Mouse (Mus musculus): ENCODE measurements at regions not wholly inside any gene's neighbourhood (a gene's known extent, or its start where the extent isn't known, plus 50 kb on each side); places are given as distances from the start of the nearest gene placed in this dataset.

DNA sequence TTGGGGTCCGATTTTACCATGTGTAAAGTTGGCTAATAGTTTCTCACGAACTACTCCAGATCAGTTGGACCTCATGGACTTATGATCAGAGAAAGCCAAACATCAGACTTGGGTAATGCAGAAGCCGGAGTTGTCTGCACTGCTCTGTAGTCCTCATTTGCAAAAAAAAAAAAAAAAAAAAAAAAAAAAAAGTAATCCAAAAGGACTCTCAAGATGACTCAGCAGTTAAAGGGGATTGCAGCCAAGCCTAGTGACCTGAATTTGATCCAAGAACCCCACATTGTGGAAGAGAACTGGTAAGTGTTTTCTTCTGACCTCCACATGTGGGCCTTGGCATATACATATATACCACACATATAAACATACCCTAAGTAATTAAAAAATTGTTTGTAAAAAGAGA, 164.6 kb upstream of the Bmp2 start:
- Histone ChIP-seq H3K9me3 (no peaks in the 10 kb centered on the region), H3K27ac (replicated peaks) (no peak overlapping the region), H3K4me1 (no peaks in the 10 kb centered on the region), H3K36me3 (replicated peaks) (no peaks in the 10 kb centered on the region), H3K4me3 (no peak overlapping the region), H3K27me3 (replicated peaks; ENCODE audit: low read depth, poor library complexity, severe bottlenecking) (no peaks in the 10 kb centered on the region)
- no peak for DNase-seq (ENCODE audit: low spot score)
- 93% methylated on average over 3 of the region's 3 CpGs for WGBS

DNA sequence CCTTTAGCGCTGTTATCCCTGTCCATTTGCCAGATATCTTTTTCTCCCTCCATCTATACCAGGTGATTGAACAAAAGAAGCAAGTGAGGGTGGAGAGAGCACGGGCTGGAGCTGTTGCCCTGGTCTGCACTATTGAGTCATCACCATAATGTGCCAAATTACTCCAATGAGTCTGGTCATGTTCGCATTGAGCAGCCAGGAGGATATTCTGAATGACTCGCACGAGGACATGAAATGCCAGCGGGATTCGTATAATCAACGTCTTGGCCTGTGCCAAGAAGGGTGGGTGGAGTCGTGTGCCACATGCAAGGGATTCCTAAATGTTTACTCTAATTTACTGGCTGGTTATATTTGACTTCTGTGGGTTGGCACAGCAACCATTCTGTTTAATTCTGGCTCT, 159.7 kb upstream of the Bmp2 start:
- Histone ChIP-seq H3K27me3 (replicated peaks; ENCODE audit: low read depth, poor library complexity, severe bottlenecking) (no peaks in the 10 kb centered on the region), H3K4me3 (no peak overlapping the region), H3K4me1 (no peaks in the 10 kb centered on the region), H3K36me3 (replicated peaks) (no peaks in the 10 kb centered on the region), H3K27ac (replicated peaks) (no peak overlapping the region), H3K9me3 (no peaks in the 10 kb centered on the region)
- 92% methylated on average over 9 of the region's 9 CpGs for WGBS
- no peak for DNase-seq (ENCODE audit: low spot score)

DNA sequence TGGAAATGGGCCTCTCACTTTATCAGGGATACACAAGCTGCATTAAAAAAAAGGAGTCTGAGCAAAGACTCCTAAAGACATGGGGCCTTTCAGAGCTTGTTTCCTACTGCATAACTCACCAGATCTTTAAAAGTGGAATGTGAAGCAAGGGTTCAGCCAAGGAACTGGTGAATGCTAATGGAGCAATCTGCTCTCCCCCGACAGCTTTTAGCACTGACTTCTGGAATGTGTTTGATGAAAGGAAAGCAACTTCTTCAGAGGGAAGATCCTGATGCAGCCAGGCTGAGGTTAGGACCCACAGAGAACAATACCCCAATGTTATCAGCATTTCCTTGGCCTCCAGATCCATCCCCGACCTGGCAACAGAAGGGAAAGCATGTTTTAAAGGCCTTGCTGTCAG, 154.4 kb upstream of the Bmp2 start:
- no peak for DNase-seq (ENCODE audit: low spot score)
- H3K4me1 ChIP-seq, result peaks cover 21% of the 10 kb centered on the region
- H3K27me3 ChIP-seq (replicated peaks; ENCODE audit: low read depth, poor library complexity, severe bottlenecking), result peaks cover 14% of the 10 kb centered on the region; the same call in 1 of the 2 replicates
- H3K9me3 ChIP-seq, result no peaks in the 10 kb centered on the region
- H3K4me3 ChIP-seq, result no peak overlapping the region
- no peak overlapping the region for H3K27ac ChIP-seq (replicated peaks)
- WGBS, result 15% methylated on average over 2 of the region's 2 CpGs
- no peaks in the 10 kb centered on the region for H3K36me3 ChIP-seq (replicated peaks)

DNA sequence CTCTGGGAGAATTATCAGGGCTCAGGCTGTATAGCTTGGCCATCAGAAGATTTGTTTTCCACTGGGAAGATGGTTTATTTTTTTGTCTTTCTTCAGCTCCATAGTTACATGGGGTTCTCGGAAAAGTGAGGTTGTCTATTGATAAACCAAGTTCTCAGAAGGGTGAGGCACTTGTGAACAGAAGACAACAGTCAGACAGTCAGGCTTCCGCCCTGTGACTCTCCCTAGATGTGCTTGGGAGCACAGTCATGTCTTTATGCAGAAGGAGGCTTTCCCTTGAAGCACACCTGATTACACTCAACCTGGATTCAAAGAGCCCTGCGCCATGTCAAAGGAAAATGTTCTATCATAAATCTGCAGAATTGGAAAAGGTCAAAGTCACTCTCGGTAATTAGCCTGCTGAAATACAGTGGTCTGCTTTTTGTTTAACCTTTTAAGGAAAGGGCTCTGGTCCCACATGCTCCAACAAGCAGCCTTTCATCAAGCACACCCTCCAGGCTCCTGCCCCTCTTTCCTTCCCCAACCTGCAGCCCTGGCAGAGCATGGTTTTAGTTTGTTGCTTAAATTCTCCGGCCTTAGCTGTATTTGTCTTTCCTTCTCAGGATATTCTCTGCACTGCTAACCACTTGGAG, 152.8 kb upstream of the Bmp2 start:
- H3K36me3 ChIP-seq (replicated peaks), result no peaks in the 10 kb centered on the region
- WGBS, result 57% methylated on average over 5 of the region's 5 CpGs

DNA sequence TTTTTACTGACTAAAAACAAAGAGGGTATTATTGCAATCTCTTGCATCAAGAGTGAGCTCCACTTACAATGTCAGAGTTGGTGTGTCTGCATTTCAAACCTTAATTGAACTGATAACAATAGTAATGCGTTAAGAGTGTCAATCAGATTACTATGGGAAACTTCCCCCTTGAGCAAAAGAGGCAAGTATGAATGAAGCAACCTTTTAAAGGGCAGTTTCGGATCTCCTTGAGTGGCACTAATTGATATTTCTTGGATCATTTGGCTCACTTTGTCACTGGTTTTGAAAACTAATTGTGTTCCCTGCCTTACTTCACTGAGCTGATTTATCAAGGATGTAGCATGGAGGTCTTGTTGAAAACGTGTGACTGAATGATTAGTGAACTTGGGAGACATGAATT, 151.0 kb upstream of the Bmp2 start:
- DNase-seq (ENCODE audit: low spot score), result no peak
- H3K4me3 ChIP-seq, result no peak overlapping the region
- WGBS, result 35% methylated on average over 3 of the region's 3 CpGs

More for the DNA sequence above, 152.8 kb upstream of the Bmp2 start:
- Histone ChIP-seq H3K27ac (replicated peaks) (no peak overlapping the region), H3K4me1 (peaks cover 21% of the 10 kb centered on the region), H3K4me3 (no peak overlapping the region), H3K27me3 (replicated peaks; ENCODE audit: low read depth, poor library complexity, severe bottlenecking) (peaks cover 14% of the 10 kb centered on the region; the same call in 1 of the 2 replicates), H3K9me3 (no peaks in the 10 kb centered on the region)
- peak; percentile 24 for DNase-seq (ENCODE audit: low spot score)

DNA sequence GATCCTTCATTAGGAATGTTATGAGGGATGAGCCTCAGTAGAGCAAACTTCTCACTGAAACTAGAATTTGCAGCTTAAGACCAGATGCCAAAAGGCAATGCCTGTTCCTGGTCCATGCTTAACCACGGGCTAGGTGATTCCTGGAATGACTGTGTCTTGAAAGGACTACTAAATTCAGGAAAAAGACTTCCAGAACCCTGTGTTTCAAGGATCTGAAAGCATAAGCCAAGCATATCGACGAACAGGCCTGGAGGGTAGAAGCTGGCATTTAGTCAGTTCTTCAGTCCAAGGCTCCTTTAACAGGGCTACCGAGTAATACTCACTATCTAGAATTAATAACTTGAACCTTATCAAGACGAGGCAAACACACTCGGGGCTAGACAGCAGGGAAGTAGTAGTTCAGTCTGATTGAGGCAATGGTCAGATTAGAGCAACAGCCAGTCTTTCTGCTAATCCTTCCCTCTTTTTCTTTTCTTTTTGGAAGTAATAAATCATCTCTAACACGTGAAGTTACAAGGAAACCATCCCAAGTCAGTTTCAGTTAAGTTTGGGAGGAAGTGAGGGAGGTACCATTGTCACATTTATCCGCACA, 134.9 kb upstream of the Bmp2 start:
- Histone ChIP-seq H3K4me3 (no peak overlapping the region), H3K36me3 (replicated peaks) (no peaks in the 10 kb centered on the region), H3K9me3 (no peaks in the 10 kb centered on the region), H3K4me1 (no peaks in the 10 kb centered on the region), H3K27me3 (replicated peaks; ENCODE audit: low read depth, poor library complexity, severe bottlenecking) (no peaks in the 10 kb centered on the region), H3K27ac (replicated peaks) (no peak overlapping the region)
- no peak for DNase-seq (ENCODE audit: low spot score)
- 88% methylated on average over 8 of the region's 8 CpGs for WGBS

More for the DNA sequence above, 151.0 kb upstream of the Bmp2 start:
- Histone ChIP-seq H3K36me3 (replicated peaks) (no peaks in the 10 kb centered on the region), H3K9me3 (no peaks in the 10 kb centered on the region), H3K27me3 (replicated peaks; ENCODE audit: low read depth, poor library complexity, severe bottlenecking) (peaks cover 14% of the 10 kb centered on the region; the same call in 1 of the 2 replicates), H3K4me1 (peaks cover 21% of the 10 kb centered on the region), H3K27ac (replicated peaks) (no peak overlapping the region)

DNA sequence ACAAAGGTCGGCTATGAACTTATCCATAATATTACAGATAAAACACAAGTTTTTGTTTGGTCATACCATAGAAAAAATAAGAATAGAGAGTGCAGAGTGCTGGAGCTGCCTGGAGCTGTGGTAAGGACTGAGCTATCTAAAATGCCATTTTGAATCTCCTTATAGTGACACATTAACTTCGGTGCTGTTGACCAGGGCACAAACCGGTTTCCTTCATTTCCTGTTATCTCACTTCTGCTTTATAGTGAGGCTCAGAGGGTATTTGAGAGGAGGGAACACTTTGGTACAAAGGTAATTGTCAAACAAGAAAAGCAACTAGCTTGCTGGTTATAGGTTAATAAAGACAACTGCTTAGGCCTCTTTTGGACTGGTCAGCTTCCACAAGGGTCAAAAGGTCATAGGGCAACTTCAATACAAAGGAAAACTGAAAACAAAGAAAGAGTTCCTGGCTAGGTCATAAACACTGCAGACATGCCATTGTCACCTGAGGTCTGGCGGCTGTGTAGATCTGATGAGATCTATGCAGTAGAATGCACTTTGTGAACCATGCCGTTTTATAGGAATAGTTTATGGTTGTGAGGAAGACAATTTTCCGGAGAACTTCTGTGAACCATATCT, 132.2 kb upstream of the Bmp2 start:
- Histone ChIP-seq H3K9me3 (no peaks in the 10 kb centered on the region), H3K27me3 (replicated peaks; ENCODE audit: low read depth, poor library complexity, severe bottlenecking) (no peaks in the 10 kb centered on the region), H3K4me1 (no peaks in the 10 kb centered on the region), H3K27ac (replicated peaks) (no peak overlapping the region), H3K36me3 (replicated peaks) (no peaks in the 10 kb centered on the region), H3K4me3 (no peak overlapping the region)
- 83% methylated on average over 6 of the region's 6 CpGs for WGBS
- no peak for DNase-seq (ENCODE audit: low spot score)

DNA sequence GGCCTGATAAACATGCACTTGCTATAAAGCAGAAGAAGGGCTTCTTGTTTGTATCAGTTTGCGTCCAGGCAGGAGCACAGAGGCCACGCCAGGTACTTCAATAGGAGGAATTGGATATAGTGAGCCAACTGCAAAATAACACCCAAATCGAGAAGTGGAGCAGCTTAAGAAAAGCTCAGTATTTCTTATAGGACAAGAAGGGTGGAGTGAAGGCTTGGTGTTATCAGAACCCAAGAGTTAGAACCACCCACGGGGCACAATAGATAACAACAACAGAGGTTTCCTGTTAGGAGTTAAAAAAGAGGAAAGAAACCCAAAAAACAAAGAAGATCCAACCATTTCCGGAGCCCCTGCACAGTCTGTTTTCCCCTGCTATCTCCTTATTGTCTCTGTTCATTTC, 126.4 kb upstream of the Bmp2 start:
- H3K27me3 ChIP-seq (replicated peaks; ENCODE audit: low read depth, poor library complexity, severe bottlenecking), result no peaks in the 10 kb centered on the region
- no peak overlapping the region for H3K27ac ChIP-seq (replicated peaks)
- no peaks in the 10 kb centered on the region for H3K36me3 ChIP-seq (replicated peaks)
- H3K9me3 ChIP-seq, result no peaks in the 10 kb centered on the region
- WGBS, result 87% methylated on average over 5 of the region's 5 CpGs
- H3K4me3 ChIP-seq, result no peak overlapping the region
- no peaks in the 10 kb centered on the region for H3K4me1 ChIP-seq
- DNase-seq (ENCODE audit: low spot score), result no peak

DNA sequence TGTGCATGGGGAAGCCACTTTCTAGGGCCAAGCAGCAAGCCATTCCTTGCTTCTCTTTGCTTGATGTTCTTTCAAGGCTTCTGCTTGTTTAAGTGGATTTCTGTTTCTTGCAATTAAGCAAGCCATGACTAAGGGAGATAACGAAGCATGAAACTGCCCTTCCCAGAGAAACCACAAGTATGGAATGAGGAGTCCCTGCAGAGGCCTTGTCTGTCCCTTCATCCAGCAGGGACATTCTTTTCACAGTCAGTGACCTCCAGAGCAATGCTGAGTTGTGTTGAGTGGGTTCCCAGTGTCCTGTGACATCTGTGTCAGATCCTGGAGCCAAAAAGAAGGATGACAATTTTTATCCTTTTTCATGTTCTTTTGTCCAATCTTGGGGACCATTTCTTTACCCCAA, 124.9 kb upstream of the Bmp2 start:
- H3K4me1 ChIP-seq, result no peaks in the 10 kb centered on the region
- H3K27ac ChIP-seq (replicated peaks), result no peak overlapping the region
- no peaks in the 10 kb centered on the region for H3K36me3 ChIP-seq (replicated peaks)
- no peaks in the 10 kb centered on the region for H3K27me3 ChIP-seq (replicated peaks; ENCODE audit: low read depth, poor library complexity, severe bottlenecking)
- no peak overlapping the region for H3K4me3 ChIP-seq
- 44% methylated on average over 1 of the region's 1 CpGs for WGBS
- no peak for DNase-seq (ENCODE audit: low spot score)
- H3K9me3 ChIP-seq, result no peaks in the 10 kb centered on the region

DNA sequence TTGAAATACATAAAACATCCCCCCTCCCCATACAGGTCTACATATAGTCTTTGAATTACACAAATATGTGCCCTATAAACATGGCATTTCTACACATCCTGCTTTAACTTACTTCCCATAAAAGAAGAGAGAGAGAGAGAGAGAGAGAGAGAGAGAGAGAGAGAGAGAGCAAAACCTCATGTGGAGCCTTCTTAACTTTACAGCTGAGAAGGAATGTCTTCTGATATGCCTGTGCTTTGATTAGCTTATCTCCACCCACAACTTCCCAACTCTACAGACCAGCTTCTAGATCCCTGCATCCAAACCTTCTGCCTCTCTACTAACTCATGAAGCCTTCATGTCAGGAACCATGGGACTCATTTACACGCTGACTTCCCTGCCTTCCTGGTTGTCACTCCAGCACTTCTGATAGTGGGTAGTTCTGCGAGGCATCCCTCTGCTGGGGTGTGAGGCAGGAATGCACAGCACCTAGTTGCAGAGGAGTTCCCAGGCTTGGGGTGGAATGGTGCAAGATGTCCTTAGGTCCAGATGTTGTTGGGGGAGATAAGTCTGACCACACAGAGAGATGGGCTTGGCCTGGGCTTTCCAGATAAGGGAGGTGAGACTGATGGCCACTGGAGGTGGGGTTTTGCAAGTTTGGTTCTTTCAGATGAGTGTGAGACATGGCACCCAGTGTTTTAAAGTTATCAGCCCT, 122.4 kb upstream of the Bmp2 start:
- Histone ChIP-seq H3K4me3 (no peak overlapping the region), H3K27ac (replicated peaks) (no peak overlapping the region), H3K9me3 (no peaks in the 10 kb centered on the region), H3K27me3 (replicated peaks; ENCODE audit: low read depth, poor library complexity, severe bottlenecking) (no peaks in the 10 kb centered on the region), H3K36me3 (replicated peaks) (no peaks in the 10 kb centered on the region), H3K4me1 (no peaks in the 10 kb centered on the region)
- DNase-seq (ENCODE audit: low spot score), result no peak
- 83% methylated on average over 2 of the region's 2 CpGs for WGBS

DNA sequence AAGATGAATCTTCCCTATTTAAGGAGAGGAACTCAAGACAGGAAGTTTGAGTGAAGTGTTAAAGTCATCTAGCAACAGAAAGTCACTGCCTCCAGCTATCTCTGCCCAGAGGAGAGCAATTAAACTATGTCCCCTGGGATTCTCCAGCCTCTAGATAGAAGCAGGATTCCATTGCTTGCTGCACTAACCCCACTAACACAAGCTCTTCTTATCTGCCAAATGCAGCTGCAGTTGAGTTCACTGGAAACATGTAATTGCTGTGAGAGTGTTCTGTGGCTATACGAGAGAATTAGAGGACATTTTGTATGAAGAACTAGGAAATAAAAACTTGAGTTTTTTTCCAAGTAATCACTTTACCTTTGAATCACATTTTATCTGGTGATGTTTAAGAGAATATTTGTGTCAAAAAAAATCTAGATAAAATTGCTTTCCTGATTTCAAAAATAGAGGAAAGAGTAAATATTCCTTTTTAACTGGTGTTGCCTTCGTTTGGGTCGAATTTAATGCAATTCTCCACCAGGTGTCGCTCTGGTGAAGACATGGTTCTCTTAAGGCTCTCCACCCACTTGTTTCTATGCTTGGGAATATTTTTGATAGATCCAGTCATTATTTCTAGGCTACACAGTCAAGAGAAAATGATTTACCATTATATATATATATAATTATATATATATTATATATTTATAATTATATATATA, 121.1 kb upstream of the Bmp2 start:
- H3K9me3 ChIP-seq, result no peaks in the 10 kb centered on the region
- no peaks in the 10 kb centered on the region for H3K27me3 ChIP-seq (replicated peaks; ENCODE audit: low read depth, poor library complexity, severe bottlenecking)
- no peaks in the 10 kb centered on the region for H3K4me1 ChIP-seq
- H3K27ac ChIP-seq (replicated peaks), result no peak overlapping the region
- H3K36me3 ChIP-seq (replicated peaks), result no peaks in the 10 kb centered on the region
- 35% methylated on average over 4 of the region's 4 CpGs for WGBS
- H3K4me3 ChIP-seq, result no peak overlapping the region
- peak; percentile 22 for DNase-seq (ENCODE audit: low spot score)

DNA sequence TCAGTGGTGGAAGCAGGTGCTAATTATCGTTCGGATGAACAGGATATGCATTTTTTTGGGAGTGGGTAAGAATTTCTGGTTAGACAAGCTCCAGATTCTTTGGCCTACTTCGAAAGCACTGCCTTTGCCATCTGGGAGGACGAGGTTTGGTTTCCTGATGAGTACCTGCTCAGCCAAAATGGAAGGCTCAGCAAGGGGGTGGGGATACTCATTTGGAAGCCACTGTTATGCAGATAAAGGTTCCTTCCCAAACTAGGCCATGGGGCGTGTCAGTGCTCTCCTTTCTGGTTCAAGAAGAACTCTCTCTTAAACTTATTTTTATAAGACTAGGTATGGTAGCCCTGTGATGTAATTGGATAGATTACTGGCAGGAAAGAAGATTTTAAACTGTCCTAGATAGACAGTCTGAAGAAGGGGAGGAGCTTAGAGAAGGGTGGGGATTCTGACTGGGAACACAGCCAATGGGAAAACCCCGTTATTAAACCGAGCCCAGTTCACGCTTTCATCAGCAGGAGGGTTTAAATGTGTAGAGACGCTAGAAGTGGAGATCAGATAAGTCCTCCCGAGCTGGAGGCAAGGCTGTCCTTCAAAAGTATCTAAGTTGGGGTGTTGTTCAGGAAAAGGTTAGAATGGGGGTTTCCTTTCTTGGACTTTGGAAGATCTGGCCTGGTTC, 119.7 kb upstream of the Bmp2 start:
- no peaks in the 10 kb centered on the region for H3K27me3 ChIP-seq (replicated peaks; ENCODE audit: low read depth, poor library complexity, severe bottlenecking)
- no peak overlapping the region for H3K4me3 ChIP-seq
- peaks cover 6% of the 10 kb centered on the region for H3K4me1 ChIP-seq
- H3K36me3 ChIP-seq (replicated peaks), result no peaks in the 10 kb centered on the region
- H3K9me3 ChIP-seq, result no peaks in the 10 kb centered on the region
- H3K27ac ChIP-seq (replicated peaks), result no peak overlapping the region
- no peak for DNase-seq (ENCODE audit: low spot score)
- 88% methylated on average over 10 of the region's 10 CpGs for WGBS
